Mouse (Mus musculus) kidney, adult 10 weeks (tissue): ENCODE measurements around the gene Spert. TPM values are rescaled to one million over a fixed set of nuclear protein-coding genes. Genes with fewer than 3 reads are reported as not detected.

ENCODE experiments used
- polyA plus RNA-seq: library from polyadenylated mRNA; stranded (reverse); fragments of 350-450 nt; fragmentation: Illumina TruSeq; extraction: RNeasy Lipid Tissue Mini Kit (QIAGEN cat#74804); gene quantifications from one replicate; pipeline ENCODE4 v1.2.3, GENCODE M21; 2014; ENCODE audit warnings: low read depth, low replicate concordance

Spert gene
- not detected for polyA plus RNA-seq

DNA sequence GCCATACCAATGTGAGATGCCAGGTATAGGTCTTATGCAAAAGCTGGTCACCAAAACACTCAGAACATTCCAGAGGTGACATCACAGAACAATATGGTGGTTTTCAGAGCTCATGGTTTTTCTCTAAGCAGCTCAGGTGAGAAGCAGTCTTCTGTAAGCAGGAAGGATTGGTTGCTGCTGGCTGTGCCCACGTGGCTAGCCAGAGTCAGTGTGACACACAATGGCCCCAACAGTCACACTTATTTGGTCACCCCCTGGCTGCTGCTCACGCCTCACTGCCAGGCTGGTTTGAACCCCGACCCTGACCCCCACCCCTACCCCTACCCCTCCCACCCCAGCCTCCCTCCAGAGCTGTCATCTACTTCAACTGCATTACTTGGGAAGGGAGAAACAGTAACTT, at the start of gene Spert:
Spert (minus strand) TSS at position 139 of the 400 bp plus-strand sequence.

DNA sequence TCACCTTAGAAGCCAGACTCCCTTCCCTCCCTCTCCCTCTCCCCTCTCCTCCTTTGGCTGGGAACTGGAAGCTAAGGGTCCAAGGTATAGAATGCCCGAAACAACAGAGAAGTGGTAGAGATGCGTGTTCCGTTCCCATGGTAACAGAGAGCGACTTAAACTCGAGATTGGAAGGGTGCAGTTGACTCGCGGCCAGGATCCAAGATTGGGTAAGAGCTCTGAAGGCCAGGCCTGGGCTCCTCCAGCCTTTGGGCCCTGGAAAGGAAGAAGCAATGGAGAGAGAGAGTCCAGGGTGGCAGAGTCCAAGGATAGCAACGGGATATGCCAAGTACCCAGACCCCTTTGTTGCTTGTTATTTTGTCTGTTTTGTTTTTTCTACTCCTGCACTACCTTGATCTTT, 49.2 kb upstream of the Spert start, which contains the start of gene Erich6b:
Erich6b (plus strand) TSS at position 180 of the 400 bp plus-strand sequence.

Other genes with a start within 250 kb of the Spert start
- not detected for gene Siah3, start 137.1 kb downstream of the Spert start, polyA plus RNA-seq
- gene Erich6b, start 49.1 kb upstream of the Spert start, polyA plus RNA-seq = not detected
- gene Cog3, start 161.4 kb upstream of the Spert start, polyA plus RNA-seq = 24.4 TPM
- 123 TPM for gene Slc25a30, start 193.9 kb upstream of the Spert start, polyA plus RNA-seq